Mouse (Mus musculus): ENCODE measurements around the gene Deup1. TPM values are rescaled to one million over a fixed set of nuclear protein-coding genes. Genes with fewer than 3 reads are reported as not detected.
A peak's percentile ranks its signal among the peaks of the same experiment; 100 is the strongest.

Gene Deup1
- polyA plus RNA-seq, 2 experiments from 2014 or later: 0.24 TPM; not detected in 1

GRCm38 (mm10) chr9:15531204-15531603 lies 96.5 kb downstream of the Deup1 start:
- no peak for ATAC-seq

- ATAC-seq: peak; percentile 90
Observed at GRCm38 (mm10) chr9:15529965-15530320, 97.8 kb downstream of the Deup1 start.

DNA sequence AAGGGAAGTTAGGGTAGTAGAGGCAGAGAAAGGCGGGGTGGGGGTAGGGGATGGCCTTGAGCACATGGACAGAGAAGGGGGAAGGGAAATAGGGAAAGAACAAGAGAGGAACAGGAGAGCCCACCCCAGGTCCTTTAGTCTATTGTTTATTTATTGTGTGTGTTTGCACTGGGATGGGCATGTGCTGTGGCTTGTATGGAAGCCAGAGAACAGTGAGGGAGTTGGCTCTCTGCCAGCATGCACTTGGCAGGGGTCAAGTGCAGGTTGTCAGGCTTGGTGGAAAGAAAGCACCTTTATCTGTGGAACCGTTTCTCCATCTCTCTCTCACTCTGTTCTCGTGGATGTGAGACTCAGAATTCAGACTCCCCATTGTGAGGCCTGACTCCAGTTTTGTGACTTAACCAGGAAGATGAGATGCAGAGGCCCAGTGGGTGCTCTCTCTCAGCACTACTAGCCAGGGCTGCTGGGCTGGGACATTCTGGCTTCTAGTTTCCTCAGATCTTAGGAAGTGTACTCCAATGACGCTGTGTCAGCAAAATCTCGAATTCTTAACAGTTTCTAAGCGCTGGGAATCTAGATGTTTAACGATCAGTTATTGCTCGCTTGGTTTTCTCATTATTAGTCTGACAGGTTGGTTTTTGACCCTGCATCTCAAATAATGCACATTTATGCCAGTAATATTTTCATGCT lies 98.3 kb downstream of the Deup1 start:
- ATAC-seq: peak; percentile 32

- ATAC-seq: no peak
Observed at GRCm38 (mm10) chr9:15528368-15528767, 99.4 kb downstream of the Deup1 start.

DNA sequence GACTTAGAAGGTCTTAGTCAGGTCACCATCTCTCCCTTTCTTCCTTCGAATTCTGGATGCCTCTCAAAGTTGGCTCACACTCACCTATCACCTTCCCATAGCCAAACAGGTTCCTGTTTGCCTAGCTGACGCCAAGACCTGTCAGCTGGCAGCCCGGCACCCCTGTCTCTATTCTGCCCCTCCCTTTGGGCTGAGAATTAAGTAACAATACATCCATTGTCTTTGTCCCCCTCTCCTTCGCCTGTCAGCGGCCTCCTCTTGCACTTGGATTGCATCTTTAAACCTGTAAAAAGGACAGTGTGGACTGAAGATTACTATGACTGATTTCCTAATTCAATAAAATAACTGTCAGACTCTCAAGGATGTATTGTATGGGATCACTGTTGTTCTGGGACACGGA lies 99.9 kb downstream of the Deup1 start:
- no peak for ATAC-seq

GRCm38 (mm10) chr9:15526539-15526938 lies 101.2 kb downstream of the Deup1 start:
- ATAC-seq: no peak

DNA sequence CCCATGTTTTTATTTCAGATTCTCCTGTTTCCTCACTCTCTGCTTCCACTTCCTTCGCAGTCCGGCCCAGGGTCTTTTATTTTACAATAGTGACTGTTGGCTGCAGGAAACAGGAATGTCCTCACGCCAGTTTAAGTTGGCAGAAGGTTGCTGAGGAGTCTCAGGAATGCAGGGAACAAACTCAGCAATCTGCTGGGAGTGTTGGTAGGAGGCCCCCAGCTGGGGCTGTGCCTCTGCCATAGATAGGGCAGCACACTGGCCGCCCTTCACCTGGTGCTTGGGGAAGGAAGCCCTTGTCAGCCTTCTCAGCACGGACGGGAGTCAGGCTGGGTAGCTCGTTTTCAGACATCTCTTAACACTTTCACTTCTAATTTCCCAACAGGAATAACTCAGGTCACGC lies 102.5 kb downstream of the Deup1 start:
- no peak for ATAC-seq

DNA sequence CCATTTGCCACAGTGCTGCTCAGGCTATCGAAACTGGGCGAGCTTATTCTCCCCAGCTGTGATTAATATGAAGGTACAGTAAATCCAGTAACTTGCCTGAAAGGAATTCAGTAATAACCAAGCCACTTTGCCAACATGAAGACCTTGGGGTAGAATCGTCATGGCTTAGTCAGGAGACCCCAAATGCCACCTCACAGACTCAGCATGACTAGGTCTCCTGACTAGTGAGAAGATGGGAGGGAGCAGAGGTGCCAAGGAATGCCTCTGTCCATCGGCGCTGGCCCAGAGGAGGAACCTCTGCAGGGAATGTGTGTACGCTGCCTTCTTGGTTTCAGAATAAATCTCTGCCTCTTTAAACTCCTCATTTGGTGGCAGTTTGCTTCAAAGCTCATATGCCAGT lies 104.1 kb downstream of the Deup1 start:
- ATAC-seq: no peak

DNA sequence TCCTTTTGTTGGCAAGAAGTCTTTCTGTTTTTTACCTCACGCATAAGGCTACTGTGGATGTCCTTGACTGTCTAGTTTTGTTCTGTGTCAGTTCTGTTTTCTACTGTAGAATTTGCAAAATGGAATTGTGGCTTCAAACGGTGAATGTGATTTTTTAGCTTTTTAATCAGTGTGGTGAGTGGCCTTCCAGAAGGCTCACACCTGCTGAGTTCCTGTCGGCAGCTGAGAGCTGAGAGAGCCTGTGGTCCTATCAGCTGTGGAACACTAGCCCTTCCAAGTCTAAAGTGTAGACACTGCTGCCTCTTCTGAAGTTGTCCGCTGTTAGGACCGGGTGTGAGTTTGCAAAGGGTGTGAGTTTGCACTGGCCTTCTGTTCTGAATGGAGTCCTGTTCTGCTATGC lies 104.8 kb downstream of the Deup1 start:
- no peak for ATAC-seq

DNA sequence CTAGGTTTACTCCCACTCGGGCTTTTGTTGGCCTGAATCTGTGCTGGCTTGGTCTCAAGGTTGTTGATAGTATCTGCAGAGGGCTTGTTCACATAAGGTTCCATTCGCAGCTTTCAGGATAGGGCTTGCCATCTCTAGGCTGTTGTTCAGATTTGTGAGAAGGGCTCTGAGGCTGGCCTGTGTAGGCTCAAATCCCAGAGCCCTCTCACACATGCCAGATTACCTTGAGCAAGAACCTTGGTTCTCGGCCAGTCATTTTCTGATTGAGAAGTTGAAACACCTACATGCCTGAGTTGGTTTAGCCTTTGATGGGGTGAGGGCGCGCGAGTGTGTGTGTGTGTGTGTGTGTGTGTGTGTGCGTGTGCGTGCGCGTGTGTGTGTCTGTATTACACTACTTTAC lies 105.4 kb downstream of the Deup1 start:
- ATAC-seq: no peak

DNA sequence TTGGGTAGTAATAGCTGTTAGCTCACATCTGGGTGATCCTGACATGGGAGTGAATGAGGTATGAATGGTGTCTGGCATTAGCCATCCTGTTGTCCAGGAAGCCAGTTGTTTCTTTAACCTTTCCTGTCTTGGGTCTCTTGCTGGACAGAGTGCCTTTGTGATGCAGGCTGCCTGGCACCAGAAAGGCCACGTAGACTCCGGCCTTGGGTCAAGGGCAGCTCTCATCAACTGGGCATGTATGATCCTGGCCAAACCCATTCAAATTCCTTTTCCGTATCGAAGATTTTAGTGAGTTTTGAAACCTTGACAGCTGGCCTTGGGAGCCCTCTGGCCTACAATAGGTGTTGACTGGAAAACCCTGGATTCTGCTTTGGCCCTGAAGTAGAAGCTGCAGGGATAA lies 109.8 kb downstream of the Deup1 start:
- ATAC-seq: no peak

GRCm38 (mm10) chr9:15516007-15516406 lies 111.7 kb downstream of the Deup1 start:
- peak; percentile 62 for ATAC-seq

- no peak for ATAC-seq
Observed at GRCm38 (mm10) chr9:15512918-15513317, 114.8 kb downstream of the Deup1 start.

DNA sequence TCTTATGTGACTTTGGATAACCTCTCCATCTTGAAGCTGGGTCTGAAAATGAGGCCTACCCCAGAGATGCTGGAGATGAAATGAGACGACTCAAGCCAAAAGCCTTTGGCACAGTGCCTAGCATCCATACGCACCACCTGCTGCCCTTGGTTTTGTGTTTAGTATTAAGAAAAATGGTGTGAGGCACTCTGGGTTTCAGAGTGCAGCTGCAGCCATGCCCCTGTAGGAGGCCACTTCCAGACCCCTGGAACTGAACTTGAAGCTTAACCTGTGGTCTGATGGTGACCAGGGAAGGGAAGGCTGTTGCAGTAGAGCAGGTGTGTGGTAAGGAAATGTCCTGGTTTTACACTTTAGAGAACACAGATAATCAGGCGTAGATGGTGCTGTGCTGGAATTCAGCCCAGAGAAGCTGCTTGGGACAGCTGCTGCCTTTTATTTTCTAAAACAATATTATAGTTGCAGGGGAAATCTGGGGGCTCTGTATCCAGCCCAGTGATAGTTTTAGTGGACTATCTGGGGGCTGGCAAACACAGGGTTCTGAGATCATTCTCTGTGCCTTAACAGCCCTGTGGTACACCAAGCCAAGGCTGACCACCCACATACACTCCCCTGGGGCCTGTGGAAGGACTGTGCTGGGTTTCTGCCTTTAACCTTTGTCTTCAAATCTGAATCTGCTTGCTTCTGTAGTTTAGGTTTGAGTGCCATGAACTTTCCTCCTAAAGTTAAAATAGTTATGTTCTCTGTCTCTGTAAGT lies 117.0 kb downstream of the Deup1 start:
- ATAC-seq: no peak

Other genes with a start within 250 kb of the Deup1 start
- gene Smco4, start 134.5 kb downstream of the Deup1 start, polyA plus RNA-seq (2017; shearing (Covaris generic)): 10 to 100 TPM; 26.7 to 55.5 TPM
- 1 to 10 TPM; 3.7 to 3.9 TPM for gene Slc36a4, start 81.8 kb upstream of the Deup1 start, polyA plus RNA-seq (2017; shearing (Covaris generic))
- gene Mtnr1b, start 246.6 kb upstream of the Deup1 start, polyA plus RNA-seq (2017; shearing (Covaris generic)): not detected